Mouse (Mus musculus) mesoderm, embryonic 11.5 days (tissue): ENCODE data around the gene Abl1.
"Not testable (repeated sequence)": the region's sequence is repeated elsewhere in the genome, so short reads cannot be mapped to it uniquely, and the experiment has no call there.

Experiments used
- DNase-seq: peaks from one replicate; pipeline ENCODE4 v3.0.0-alpha.2; 2012; ENCODE audit warnings: low read depth, low spot score

Gene Abl1

DNA sequence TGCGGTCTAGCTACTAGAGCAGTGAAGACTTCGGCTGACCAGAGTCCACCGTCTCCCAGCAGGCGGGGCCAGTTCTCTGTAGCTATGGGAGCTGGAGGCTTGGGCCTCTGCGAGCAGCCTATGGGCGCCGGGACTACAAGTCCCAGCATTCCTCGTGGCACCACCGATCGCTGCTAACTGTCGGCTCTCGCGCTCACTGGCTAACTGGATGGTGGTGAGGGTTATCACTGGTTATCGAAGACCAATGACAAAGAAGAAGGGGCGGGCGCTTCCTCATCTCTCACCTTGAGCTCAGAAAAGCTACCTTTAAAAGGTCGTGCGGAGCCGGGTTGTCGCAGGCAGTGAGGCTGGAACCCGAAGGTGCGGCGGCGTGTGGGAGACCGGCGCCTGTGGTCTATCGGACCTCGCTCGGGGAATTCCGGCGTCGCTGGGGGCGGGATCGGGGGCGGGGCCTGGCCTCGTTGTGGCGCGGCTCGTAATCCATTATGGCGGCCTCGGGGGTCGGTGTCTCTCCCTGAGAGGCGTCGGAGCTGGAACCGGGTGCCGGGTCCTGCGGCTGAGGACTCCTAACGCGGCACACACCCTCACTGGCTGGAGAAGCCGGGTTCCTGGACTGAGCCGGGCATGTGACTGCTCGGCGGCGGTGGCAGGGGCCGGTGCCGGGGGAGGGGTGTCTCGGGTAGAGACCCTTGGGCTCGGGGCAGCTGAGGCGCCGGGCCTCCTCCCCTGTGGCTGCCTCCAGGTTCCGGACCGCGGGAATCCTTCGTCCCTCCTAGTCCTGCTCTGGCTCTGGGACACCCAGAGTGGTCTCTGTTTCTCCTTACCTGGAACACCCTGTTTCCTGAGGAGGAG lies at the start of gene Abl1:
Abl1 (plus strand) TSS at position 303 of the 852 bp plus-strand sequence.
- DNase-seq = peak; percentile 97

DNA sequence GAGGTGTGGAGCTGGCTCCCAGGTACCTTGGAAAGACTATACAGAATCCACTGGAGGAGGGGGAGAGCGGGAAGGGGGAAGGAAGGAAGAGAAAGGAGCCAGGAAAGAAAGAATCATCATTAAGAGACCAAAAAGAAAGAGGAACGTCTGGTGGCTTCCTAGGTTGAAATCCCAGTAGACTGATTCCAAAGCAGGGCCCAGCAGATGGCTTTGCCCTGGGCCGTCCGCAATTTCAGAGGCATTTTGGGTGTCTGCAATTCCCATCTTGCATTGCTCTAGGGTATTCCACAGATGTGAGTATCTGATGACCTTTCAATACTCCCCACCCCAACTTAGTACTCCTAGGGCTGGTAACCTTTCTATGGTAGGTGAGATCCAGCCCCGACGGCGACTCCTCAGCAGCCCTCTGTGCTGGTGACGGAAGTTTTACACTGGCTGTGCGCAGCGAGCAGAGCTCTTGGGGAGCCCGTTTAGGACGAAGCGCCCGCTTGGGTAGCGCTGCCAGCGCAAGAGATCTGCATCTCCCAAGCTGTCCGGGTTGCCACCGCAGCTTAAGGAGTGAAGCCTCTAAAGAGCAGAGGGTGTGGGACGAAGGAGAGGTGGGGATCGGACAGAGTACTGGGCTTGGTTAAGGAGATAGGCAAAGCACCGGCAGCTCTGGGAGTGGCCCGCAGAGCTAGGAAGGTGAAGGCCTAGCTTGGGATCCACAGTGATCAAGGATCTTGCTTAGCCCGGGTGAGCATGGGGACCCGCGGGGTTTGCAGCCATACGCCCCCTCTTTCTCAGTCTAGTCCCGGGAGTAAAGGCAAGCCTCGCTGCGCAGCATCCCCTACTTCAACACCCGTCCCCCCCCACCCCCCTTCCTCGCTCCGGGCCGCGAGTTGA lies 49.4 kb upstream of the Abl1 start:
- DNase-seq = no peak

DNA sequence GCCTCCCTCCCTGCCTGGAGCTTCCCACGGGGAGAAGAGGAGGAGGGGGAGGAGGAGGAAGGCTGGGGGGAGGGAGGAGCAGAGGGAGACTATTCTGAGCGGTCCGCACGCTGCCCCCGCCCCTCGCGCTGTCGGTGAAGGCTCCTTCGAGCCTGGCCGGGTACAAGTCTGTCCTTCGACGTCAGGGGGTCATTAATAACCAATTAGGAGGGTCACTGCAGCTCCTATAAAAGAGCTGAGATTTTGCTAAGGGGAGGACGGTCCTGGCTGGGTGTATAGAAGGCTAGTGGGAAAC lies 48.8 kb upstream of the Abl1 start:
- peak; percentile 55 for DNase-seq

DNA sequence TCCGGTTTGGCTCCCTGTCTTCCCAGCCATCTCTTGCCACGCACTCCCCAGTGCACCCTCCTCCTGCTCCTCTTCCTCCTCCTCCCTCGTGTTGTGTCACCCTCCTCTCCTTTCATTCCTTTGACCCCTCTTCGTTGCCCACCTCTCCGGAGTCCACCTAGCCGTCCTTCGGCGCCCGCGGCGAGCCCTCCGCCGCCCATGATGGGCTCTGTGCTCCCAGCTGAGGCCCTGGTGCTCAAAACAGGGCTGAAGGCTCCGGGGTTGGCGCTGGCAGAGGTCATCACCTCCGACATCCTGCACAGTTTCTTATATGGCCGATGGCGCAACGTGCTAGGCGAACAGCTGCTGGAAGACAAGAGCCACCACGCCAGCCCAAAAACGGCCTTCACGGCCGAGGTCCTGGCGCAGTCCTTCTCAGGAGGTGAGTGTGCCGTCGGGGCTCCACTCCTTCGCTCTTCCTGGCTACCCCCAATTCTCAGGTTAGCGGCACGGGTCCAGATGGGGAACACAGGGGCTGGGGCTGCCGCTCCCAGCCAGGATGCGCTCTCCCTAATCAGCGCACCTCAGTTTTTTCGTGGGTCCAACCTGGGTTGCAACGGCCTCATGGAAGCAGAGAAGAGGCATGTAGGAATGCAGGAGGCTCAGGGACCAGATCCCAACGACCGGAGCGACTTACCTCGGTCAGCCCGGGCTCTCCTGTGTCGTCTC lies 48.1 kb upstream of the Abl1 start, which contains the start of gene Prdm12:
Prdm12 (plus strand) TSS at position 137 of the 708 bp plus-strand sequence.
- no peak for DNase-seq

DNA sequence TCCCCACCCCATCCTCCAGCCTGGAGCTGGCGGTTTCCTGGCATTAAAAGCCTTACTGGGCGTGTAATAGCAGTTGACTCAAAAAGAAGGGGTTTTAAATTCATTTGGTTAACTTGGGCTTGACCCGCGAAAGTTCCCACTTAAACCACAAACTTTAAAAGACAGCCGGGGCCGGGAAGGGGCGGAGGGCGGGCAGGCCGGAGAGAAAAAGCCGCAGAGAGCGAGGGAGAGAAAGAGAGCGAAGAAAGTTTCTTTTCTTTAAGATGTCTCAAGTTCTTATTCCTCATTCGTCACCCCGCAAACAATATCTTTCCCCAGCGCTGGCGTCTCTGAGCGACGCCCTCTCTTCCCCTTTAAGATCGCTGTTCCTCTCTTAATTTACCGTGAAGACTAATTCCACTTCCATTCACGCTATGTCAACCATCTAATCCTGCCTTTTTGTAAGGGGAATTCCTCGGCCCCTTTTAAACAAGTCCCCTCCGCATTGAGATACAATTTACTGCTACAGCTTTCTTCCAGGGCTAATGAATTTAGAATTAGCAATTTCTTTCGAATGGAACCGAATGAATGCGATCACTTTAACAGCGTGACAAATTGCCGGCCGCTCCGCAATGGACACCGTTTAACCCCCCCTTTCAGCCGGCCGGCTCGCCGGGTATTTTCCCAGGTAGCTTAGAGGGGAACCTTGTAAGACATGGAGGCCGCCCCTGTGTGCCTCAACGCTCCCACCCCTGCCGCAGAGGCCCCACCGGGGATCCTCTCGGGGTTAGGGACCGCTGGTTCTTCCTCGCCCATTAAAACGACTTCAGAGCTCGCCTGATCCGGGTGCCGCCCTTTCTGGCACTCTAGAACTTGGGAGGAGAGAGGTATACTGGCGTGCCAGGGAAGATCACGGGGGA lies 47.3 kb upstream of the Abl1 start:
- peak; percentile 71 for DNase-seq

DNA sequence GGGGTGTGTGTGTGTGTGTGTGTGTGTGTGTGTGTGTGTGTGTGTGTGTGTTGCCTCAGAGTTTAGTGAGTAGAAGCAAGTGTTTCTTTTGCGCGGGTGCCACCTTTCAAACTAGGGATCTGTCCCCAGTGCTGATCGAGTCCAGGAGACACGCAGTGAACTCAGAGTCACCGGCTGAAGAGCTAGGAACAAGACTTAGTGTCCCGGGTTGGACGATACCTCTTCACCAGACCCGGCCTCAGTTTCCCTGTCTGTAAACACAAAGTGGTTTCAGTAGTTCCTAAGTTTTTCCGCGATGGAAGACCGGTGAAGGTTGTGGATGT lies 46.7 kb upstream of the Abl1 start:
- DNase-seq = no peak

DNA sequence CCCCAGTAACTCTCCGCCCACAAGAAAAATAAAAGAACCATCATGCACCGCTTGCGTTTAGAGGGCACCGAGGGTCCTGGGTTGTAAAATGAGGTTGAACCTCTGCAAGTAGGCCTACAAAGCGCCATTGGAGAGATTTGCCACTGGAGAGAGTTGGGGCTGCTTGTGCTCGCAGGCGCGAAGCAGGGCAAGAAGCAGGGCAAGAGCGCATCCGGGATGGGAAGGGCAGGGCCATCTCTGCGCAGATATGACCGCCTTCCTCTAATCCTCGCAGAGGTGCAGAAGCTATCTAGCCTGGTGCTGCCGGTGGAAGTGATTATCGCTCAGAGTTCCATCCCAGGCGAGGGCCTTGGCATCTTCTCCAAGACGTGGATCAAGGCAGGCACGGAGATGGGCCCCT lies 46.2 kb upstream of the Abl1 start:
- no peak for DNase-seq

DNA sequence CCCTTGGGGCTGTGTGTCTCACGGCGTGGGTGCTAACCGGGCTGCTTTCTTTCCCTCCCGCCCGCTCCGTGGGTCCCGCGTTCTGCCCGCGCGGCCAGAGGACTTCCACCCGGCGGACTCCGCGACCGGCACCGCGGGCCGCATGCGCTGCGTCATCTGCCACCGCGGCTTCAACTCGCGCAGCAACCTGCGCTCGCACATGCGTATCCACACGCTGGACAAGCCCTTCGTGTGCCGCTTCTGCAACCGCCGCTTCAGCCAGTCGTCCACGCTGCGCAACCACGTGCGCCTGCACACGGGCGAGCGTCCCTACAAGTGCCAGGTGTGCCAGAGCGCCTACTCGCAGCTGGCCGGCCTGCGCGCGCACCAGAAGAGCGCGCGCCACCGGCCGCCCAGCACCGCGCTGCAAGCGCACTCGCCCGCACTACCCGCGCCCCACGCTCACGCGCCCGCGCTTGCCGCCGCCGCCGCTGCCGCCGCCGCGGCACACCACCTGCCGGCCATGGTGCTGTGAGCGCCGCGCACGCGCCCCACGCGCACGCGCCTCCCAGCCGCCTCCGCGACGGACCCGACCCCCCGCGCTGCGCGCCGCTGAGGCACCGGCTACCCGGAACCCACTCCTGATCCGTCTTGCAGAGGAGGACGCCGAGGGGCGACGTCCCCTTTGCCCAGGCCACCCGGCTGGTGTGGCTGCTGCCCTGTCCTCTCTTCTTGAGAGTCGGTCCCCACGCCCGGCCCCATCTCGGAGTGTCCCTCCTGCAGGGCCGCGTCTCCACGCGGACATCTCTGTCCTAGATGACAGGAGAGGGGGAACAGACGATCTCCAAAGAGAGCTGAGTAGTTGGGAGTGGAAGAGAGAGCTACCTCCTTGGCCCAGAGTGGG lies 34.0 kb upstream of the Abl1 start:
- no peak for DNase-seq

DNA sequence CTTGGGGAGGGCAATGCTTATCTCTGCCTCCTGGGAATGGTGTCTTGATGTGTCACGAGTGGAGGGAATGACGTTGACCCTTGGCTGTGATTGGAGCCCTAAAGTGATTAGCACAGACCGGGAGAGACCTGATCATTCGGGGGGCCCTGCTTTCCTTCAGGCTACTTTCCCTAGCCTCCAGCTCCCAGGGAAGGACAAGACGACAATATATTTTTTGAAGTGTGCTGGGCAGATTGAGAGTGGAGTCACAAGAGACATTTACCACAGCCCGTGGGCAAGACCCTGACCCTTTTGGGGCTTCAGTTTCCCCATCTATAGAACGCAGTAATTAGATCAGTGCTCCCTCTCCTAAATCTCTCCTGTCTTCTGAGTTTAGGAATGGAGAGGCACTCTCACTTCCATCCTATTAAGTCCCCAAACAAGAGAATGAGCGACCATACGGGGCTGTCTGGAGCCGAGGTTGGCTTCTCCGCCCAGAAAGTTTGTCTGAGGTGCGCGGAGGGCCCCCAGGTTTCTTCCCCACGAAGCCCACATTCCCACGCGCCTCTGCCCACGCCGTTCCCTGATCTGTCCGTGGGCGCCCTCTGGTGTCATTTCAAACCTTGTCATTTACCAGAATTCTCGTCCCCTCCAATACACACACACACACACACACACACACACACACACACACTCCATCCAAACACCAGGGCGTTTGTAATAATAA lies 33.2 kb upstream of the Abl1 start:
- no peak for DNase-seq

DNA sequence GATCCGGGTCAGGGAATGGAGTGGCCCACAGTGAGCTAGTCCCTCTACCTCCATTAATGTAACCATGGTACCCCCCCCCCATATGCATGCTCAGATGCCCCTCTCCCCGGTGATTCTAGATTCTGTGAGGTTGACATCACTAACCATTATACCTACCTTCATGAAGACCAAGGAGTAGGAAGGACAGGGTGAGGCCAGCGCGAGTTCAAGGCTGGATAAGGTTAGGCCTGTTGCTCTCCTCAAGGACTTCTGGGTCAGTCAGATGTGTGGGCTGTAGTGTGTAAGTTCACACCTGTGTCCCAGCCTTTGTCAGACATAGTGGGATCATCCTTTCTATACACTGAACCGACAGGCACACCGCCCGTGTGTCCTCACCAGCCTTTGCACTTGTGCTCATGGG lies 31.8 kb upstream of the Abl1 start:
- DNase-seq = no peak

DNA sequence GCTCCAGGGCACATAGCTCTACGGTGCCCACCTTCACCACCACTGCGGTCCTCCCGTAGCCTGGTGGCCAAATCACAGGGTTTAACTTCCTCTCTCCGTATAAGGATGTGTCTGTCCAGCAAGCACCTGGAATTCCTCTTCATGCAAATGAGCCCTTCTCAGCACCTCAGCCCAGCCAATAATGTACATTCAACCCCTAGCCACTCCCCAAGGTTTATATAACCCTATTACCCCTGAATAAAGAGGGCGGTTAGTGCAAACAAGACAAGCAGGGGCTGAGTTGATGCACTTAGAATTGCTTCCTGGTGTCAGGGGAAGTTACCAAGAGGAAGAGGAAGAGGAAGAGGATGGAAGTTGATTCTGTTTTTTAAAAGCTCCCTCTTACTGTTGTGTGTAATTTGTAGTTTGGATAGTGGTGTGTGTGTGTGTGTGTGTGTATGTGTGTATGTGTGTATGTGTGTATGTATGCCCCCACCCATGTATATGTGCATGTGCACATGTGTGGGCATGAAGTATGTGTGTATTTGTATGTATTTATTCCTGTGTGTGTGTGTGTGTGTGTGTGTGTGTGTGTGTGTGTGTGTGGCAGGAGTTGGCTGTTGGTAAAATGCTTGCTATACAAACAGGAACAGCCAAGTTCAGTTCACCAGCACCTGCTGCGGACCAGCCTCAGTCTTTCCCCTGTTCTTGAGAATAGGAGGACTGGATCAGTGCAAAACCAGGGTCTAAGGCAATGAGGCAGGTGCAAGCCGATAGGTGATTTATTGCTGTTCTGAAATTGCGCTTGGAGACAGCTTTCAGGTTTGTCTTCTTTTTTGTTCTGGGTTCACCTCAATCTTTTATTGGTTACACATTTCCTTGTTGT lies 25.0 kb upstream of the Abl1 start:
- DNase-seq = no peak

DNA sequence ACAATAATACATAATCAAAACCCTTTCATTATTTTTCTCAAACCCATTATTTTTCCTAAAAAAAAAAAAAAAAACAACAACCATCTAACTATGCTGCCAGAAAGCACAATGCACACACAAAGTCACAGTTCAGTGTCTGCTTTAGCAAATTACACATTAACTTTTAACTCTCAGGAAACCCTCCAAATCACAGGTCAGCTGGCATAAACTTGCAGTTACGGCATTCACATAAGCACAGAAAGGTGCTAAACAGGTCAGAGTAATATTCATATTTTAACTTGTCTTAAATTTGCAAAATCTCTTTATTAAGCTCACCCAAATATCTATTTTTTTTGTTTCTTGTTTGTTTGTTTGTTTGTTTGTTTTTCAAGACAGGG lies 24.4 kb upstream of the Abl1 start:
- no peak for DNase-seq

DNA sequence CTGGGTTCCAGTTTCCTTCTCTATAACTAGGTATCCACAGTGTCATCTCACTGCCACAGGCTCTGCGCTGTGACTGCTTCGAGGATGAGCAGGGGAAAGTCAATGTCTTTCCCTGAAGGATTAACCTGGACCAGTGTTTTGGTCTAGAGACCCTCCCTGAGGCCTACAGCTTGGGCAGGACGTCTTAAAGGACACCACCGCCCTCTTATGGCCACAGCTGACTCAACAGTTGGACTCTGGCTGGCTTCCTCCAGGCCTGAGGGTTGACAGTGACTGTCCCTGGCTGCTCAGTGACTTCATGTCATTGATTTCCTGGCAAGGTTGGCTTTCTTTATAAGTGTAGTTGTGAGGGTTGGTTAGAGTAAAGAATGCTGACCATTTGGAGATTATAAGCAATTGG lies 20.8 kb upstream of the Abl1 start:
- DNase-seq = peak; percentile 62

DNA sequence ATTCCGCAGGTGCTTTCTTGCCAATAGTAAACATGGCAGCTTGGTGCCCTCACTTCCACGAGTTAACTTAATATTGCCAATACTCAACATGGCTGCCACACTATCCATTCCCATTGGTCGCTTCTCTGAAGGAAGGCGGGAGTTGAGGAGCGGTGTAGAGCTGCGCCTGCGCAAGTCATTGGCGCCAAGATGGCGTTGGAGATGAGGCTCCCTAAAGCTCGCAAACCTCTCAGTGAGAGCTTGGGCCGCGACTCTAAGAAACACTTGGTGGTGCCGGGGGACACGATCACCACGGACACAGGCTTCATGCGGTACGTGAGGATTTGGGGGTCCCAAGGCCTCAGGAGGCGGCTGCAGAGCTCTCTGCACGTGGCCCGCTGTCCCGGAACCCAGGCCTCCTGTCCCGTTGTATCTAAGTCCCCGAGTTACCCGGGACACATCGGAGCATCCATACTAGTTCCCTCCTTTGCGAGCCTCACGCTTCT lies 17.6 kb upstream of the Abl1 start, which contains the start of gene Exosc2:
Exosc2 (plus strand) TSS at position 165 of the 485 bp plus-strand sequence.
- DNase-seq = peak; percentile 97

DNA sequence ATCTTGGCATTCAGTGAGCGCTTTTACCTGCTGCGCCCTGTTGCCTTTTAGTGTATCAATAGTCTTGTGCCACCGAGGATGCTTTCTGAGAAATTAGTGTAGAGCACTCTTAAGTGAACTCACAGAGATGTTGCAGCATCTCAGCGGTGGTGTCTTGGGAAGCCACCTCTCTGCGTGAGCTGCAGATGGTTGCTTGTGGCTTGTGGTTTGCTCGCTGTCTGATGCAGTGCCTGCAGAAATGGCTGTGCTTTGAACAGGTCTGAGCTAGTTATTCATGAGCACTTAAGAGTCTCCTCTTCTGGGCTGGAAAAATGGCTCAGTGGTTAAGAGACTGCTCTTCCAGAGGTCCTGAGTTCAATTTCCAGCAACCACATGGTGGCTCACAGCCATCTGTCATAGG lies 9.5 kb upstream of the Abl1 start:
- no peak for DNase-seq

DNA sequence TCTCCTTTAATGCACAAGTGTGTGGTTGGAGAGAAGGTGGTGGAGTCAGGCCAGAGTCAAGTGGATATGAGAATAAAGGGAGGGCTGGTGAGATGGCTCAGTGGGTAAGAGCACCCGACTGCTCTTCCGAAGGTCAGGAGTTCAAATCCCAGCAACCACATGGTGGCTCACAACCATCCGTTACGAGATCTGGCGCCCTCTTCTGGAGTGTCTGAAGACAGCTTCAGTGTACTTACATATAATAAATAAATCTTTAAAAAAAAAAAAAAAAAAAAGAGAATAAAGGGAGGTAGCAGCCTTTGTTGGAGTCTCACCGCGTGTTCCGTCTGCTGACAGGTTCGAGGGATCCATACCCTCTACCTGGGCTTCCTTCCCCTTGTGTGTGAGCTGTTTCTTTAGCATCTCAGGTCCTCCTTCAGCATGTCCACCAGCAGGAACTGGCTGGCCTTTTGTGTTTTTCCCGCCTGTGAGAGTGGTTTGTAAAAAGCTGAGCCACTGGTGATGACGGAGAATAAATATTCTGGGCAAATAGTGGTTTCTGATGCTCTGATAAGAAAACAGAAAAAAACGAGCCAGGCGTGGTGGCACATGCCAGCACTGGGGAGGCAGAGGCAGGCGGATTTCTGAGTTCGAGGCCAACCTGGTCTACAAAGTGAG lies 7.0 kb upstream of the Abl1 start:
- not testable (repeated sequence) for DNase-seq

DNA sequence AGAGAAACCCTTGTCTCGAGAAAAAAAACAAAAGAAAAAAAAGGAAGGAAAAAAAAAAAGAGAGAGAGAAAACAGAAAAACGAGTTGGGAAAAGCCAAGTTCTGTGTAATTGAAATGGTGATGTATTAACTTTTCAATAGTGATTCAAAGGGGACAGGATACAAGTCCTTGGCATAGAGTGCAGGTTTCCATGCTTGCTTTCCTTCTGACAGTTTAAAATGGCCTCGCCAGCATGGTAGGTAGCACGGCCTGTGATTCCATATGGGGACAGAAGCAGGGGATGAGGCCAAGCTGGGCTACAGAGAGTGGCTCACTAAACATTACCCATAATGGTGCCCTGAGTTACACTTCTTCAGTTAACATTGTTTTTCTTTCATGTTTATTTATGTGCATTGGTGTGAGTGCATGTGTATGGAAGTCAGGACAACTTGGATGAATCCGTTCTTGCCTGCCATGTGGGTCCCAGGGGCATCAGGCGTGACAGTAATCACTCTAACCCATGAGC lies 6.4 kb upstream of the Abl1 start:
- no peak for DNase-seq

DNA sequence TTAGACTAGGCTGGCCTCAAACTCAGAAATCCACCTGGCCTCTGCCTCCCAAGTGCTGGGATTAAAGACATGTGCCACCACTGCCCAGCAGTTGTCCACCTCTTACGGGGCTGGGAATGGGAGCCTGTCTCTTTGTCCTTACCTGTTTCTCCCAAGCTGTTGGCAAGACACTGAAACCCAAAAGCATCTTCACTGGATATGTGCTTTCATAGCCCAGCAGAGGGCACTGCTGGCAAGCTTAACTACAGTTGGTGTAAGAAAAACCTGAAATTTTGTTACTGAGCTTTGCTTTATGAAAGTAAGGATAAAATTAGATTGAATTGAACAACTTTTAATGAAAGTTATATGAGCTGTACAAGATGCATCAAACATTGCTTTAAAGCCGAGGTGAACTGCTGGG lies 4.5 kb upstream of the Abl1 start:
- DNase-seq = peak; percentile 66
